In genomic region chr17:35635699-35636111, GRCm38 (mm10) we compare ENCODE assay signal across 7 mouse cellular contexts. TPM values are rescaled to one million over a fixed set of nuclear protein-coding genes. Genes with fewer than 3 reads are reported as not detected.
A peak's percentile ranks its signal among the peaks of the same experiment; 100 is the strongest.
DNase-seq lines count a peak whose midpoint lies in the region; ATAC-seq lines count a peak whose summit lies in the region.

No protein-coding gene starts in this region.

- peak; percentile 87 for ATAC-seq in megakaryocyte progenitor cell, adult 5-6 weeks (replicated peaks; ENCODE audit: poor library complexity)

- DNase-seq in adipocyte (ENCODE audit: low spot score) = peak; percentile 79
- DNase-seq in cerebellum, postnatal 25 days = peak; percentile 82 to 86
- peak; percentile 83 to 90 for DNase-seq in frontal cortex, postnatal 36 days (ENCODE audit: low spot score in 2 of 2)
- DNase-seq in hindlimb bud, embryonic 11.5 days (ENCODE audit: extremely low spot score, low read depth, low spot score) = peak; percentile 53
- DNase-seq in left cerebral cortex, adult 8-10 months (ENCODE audit: low spot score in 2 of 2) = peak; percentile 59 to 75
- DNase-seq in right cerebral cortex, postnatal 25 days = peak; percentile 79

RNA-seq across cellular contexts. Expression of gene Mucl3, which starts 7.8 kb away (rescaled TPM):
- total RNA-seq in left cerebral cortex, adult 8-10 months (2022) = not detected
- not detected in 2 replicates for total RNA-seq in megakaryocyte progenitor cell, adult 5-6 weeks (2015)
- not detected in 2 replicates for total RNA-seq in megakaryocyte progenitor cell, adult 5-6 weeks (2017)

RNA-seq across cellular contexts. Expression of gene Gm9573, which starts 9.3 kb away (rescaled TPM):
- total RNA-seq in left cerebral cortex, adult 8-10 months (2022) = under 1 TPM in 1 of 4 experiments, not detected in 3; 0.07 TPM
- not detected in 2 replicates for total RNA-seq in megakaryocyte progenitor cell, adult 5-6 weeks (2015)
- not detected in 2 replicates for total RNA-seq in megakaryocyte progenitor cell, adult 5-6 weeks (2017)

RNA-seq across cellular contexts. Expression of gene Vars2, which starts 31.7 kb away (rescaled TPM):
- 10 to 100 TPM; 28.3 to 41.6 (median 38.0) TPM for total RNA-seq in left cerebral cortex, adult 8-10 months (2022)
- 5.7 and 11.4 TPM in 2 replicates for total RNA-seq in megakaryocyte progenitor cell, adult 5-6 weeks (2015)
- 12.7 and 14.9 TPM in 2 replicates for total RNA-seq in megakaryocyte progenitor cell, adult 5-6 weeks (2017)

RNA-seq across cellular contexts. Expression of gene Sfta2, which starts 34.4 kb away (rescaled TPM):
- not detected for total RNA-seq in left cerebral cortex, adult 8-10 months (2022)
- not detected in 2 replicates for total RNA-seq in megakaryocyte progenitor cell, adult 5-6 weeks (2015)
- not detected in 2 replicates for total RNA-seq in megakaryocyte progenitor cell, adult 5-6 weeks (2017)

RNA-seq across cellular contexts. Expression of gene Gtf2h4, which starts 37.8 kb away (rescaled TPM):
- total RNA-seq in left cerebral cortex, adult 8-10 months (2022) = 10 to 100 TPM; 27.6 to 36.9 (median 31.2) TPM
- total RNA-seq in megakaryocyte progenitor cell, adult 5-6 weeks (2015) = 26.2 and 31.8 TPM in 2 replicates
- total RNA-seq in megakaryocyte progenitor cell, adult 5-6 weeks (2017) = 24.8 and 29.5 TPM in 2 replicates

Comparison
In these comparisons a context has a peak if more than half of its experiments do, and no peak if none do; other contexts are left out.
1. Peak in every context shown above with its lines: DNase-seq and ATAC-seq.